In the genomic region with DNA sequence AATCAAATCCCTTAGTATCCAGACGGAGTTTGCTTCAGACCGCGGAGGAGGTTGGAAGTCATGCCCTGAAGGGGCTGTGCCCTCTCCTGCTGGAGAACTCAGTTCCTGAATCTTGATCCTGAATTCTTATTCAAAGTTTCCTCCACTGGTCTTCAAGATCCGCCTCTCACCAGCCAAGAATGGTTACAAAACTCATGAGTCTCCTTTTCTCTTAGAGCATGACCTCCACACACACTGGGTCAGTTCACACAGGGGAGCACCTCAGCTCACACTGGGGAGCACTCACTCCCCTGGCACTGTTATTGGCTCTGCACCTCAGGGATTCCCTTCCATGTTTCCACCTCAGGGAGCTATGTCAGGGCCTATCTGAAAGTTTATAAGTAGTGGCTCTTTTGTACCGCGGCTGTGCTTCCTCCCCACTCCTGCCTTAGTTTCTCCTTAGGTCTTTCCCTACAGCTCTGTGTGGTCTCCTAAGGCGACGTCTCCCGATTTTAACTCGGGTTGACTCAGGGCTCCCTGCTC, we compare ENCODE assay signal across 8 mouse cellular contexts. TPM values are rescaled to one million over a fixed set of nuclear protein-coding genes. Genes with fewer than 3 reads are reported as not detected.
DNase-seq lines count a peak whose midpoint lies in the region; ATAC-seq and TF ChIP-seq lines count a peak whose summit lies in the region.

No protein-coding gene starts in this region.

- DNase-seq in spleen, adult 2 months (ENCODE audit: low read depth in 1 of 2, low spot score in 2 of 2), result no peak
- DNase-seq in spleen, postnatal 14 days (ENCODE audit: low spot score in 2 of 2), result no peak
- DNase-seq in urinary bladder, adult 18-20 months (ENCODE audit: low spot score in 2 of 2), result no peak
- no peak for DNase-seq in layer of hippocampus, postnatal 10 days (ENCODE audit: low spot score in 2 of 2)
- DNase-seq in embryo, embryonic 11 days, result no peak

- H3K4me2 ChIP-seq in forebrain, embryonic 15.5 days (replicated peaks), result peak overlapping the region; percentile 76
- peak overlapping the region; percentile 91 for H3K4me2 ChIP-seq in liver, embryonic 12.5 days
- H3K4me2 ChIP-seq in stomach, embryonic 16.5 days (ENCODE audit: low read depth, low read length), result peak overlapping the region; percentile 90

- H3K36me3 ChIP-seq in spleen, adult 2 months (ENCODE audit: control insufficient read depth, insufficient read depth, low read length), result no peaks in the 10 kb centered on the region
- H3K36me3 ChIP-seq in forebrain, embryonic 15.5 days, result no peaks in the 10 kb centered on the region
- H3K36me3 ChIP-seq in liver, embryonic 12.5 days, result no peaks in the 10 kb centered on the region; the same call in 1 of the 2 replicates
- no peaks in the 10 kb centered on the region for H3K36me3 ChIP-seq in stomach, embryonic 16.5 days (ENCODE audit: control insufficient read depth, insufficient read depth, low read length)

- peaks cover 3% of the 10 kb centered on the region; the same call in 1 of the 2 replicates for H3K4me1 ChIP-seq in spleen, adult 2 months (ENCODE audit: control insufficient read depth, insufficient read depth, insufficient read length)
- H3K4me1 ChIP-seq in forebrain, embryonic 15.5 days, result peaks cover 59% of the 10 kb centered on the region
- peaks cover 79% of the 10 kb centered on the region for H3K4me1 ChIP-seq in liver, embryonic 12.5 days
- peaks cover 42% of the 10 kb centered on the region for H3K4me1 ChIP-seq in stomach, embryonic 16.5 days (ENCODE audit: control insufficient read depth, insufficient read depth, low read length)

- 0 out of 2 replicates have a peak overlapping the region, but pooled peaks have one; percentile 99 for H3K27ac ChIP-seq in spleen, adult 2 months (ENCODE audit: insufficient read depth, low read length)
- peak overlapping the region; percentile 97 for H3K27ac ChIP-seq in forebrain, embryonic 15.5 days (replicated peaks)
- peak overlapping the region; percentile 78; the same call in 1 of the 2 replicates for H3K27ac ChIP-seq in liver, embryonic 12.5 days
- H3K27ac ChIP-seq in stomach, embryonic 16.5 days (ENCODE audit: low read length), result peak overlapping the region; percentile 99

- no peaks in the 10 kb centered on the region for H3K27me3 ChIP-seq in spleen, adult 2 months (ENCODE audit: control insufficient read depth, insufficient read depth, low read length)
- H3K27me3 ChIP-seq in forebrain, embryonic 15.5 days, result no peaks in the 10 kb centered on the region
- peaks cover 70% of the 10 kb centered on the region for H3K27me3 ChIP-seq in liver, embryonic 12.5 days (replicated peaks)
- H3K27me3 ChIP-seq in stomach, embryonic 16.5 days (ENCODE audit: control insufficient read depth, insufficient read depth, low read length), result no peaks in the 10 kb centered on the region

- peak overlapping the region; percentile 89 for H3K9ac ChIP-seq in forebrain, embryonic 15.5 days (replicated peaks)
- peak overlapping the region; percentile 66; the same call in 1 of the 2 replicates for H3K9ac ChIP-seq in liver, embryonic 12.5 days
- H3K9ac ChIP-seq in stomach, embryonic 16.5 days (ENCODE audit: low read length), result peak overlapping the region; percentile 85

- WGBS in spleen, adult 2 months, result 51% methylated on average over 10 of the region's 10 CpGs
- WGBS in forebrain, embryonic 15.5 days, result 29% methylated on average over 10 of the region's 10 CpGs
- WGBS in liver, embryonic 12.5 days (ENCODE audit: insufficient replicate concordance), result 36% methylated on average over 10 of the region's 10 CpGs
- WGBS in stomach, embryonic 16.5 days, result 34% methylated on average over 10 of the region's 10 CpGs

- no peak for TF ChIP-seq POLR2A in spleen, adult 2 months (IDR thresholded peaks at IDR 0.05; ENCODE audit: low read depth, low read length)

- H3K9me3 ChIP-seq in forebrain, embryonic 15.5 days, result no peaks in the 10 kb centered on the region
- no peaks in the 10 kb centered on the region for H3K9me3 ChIP-seq in liver, embryonic 12.5 days (replicated peaks)
- H3K9me3 ChIP-seq in stomach, embryonic 16.5 days (replicated peaks; ENCODE audit: control insufficient read depth, low read length), result no peaks in the 10 kb centered on the region

- TF ChIP-seq CTCF in spleen, adult 2 months (IDR thresholded peaks at IDR 0.05; ENCODE audit: extremely low read depth, insufficient read depth, insufficient read length, insufficient replicate concordance), result no peak

- ATAC-seq in forebrain, embryonic 15.5 days (replicated peaks), result no peak
- ATAC-seq in liver, embryonic 12.5 days, result no peak
- no peak for ATAC-seq in stomach, embryonic 16.5 days (ENCODE audit: insufficient read depth, low FRiP score)

- H3K4me3 ChIP-seq in spleen, adult 2 months (ENCODE audit: extremely low read depth, insufficient read depth, insufficient read length), result no peak overlapping the region
- H3K4me3 ChIP-seq in forebrain, embryonic 15.5 days, result peak overlapping the region; percentile 64
- H3K4me3 ChIP-seq in liver, embryonic 12.5 days, result peak overlapping the region; percentile 61
- H3K4me3 ChIP-seq in stomach, embryonic 16.5 days (replicated peaks; ENCODE audit: low read length), result peak overlapping the region; percentile 74

RNA-seq across cellular contexts. Expression of a gene that starts 0.5 kb away (rescaled TPM):
- 144 and 155 TPM in 2 replicates for polyA plus RNA-seq in spleen, adult 2 months (2012; rRNA removed)
- polyA plus RNA-seq in forebrain, embryonic 15.5 days (2015; fragmentation: Nextera tagmentation; extraction: Ambion mirVana), result 20.8 and 21.9 TPM in 2 replicates
- polyA plus RNA-seq in liver, embryonic 12.5 days (2016; fragmentation: Nextera tagmentation; extraction: Ambion mirVana), result 11.9 and 12.6 TPM in 2 replicates
- polyA plus RNA-seq in stomach, embryonic 16.5 days (2015; fragmentation: Nextera tagmentation; extraction: Ambion mirVana), result 20.1 and 20.2 TPM in 2 replicates
- total RNA-seq in layer of hippocampus, postnatal 10 days (2021), result 10 to 100 TPM; 15.6 to 16.3 TPM

RNA-seq across cellular contexts. Expression of a gene that starts 3.8 kb away (rescaled TPM):
- 58.5 and 84.2 TPM in 2 replicates for polyA plus RNA-seq in spleen, adult 2 months (2012; rRNA removed)
- 24.5 and 28.3 TPM in 2 replicates for polyA plus RNA-seq in forebrain, embryonic 15.5 days (2015; fragmentation: Nextera tagmentation; extraction: Ambion mirVana)
- polyA plus RNA-seq in liver, embryonic 12.5 days (2016; fragmentation: Nextera tagmentation; extraction: Ambion mirVana), result 29.5 and 29.8 TPM in 2 replicates
- polyA plus RNA-seq in stomach, embryonic 16.5 days (2015; fragmentation: Nextera tagmentation; extraction: Ambion mirVana), result 48.9 and 51.5 TPM in 2 replicates
- total RNA-seq in layer of hippocampus, postnatal 10 days (2021), result 1 to 10 TPM; 5.2 to 5.7 TPM

RNA-seq across cellular contexts. Expression of a gene that starts 14.7 kb away (rescaled TPM):
- 79.1 and 85.7 TPM in 2 replicates for polyA plus RNA-seq in spleen, adult 2 months (2012; rRNA removed)
- polyA plus RNA-seq in forebrain, embryonic 15.5 days (2015; fragmentation: Nextera tagmentation; extraction: Ambion mirVana), result 36.3 and 38.0 TPM in 2 replicates
- polyA plus RNA-seq in liver, embryonic 12.5 days (2016; fragmentation: Nextera tagmentation; extraction: Ambion mirVana), result 50.7 and 52.8 TPM in 2 replicates
- polyA plus RNA-seq in stomach, embryonic 16.5 days (2015; fragmentation: Nextera tagmentation; extraction: Ambion mirVana), result 33.8 and 44.1 TPM in 2 replicates
- 10 to 100 TPM; 26.1 to 36.5 TPM for total RNA-seq in layer of hippocampus, postnatal 10 days (2021)

RNA-seq across cellular contexts. Expression of a gene that starts 23.6 kb away (rescaled TPM):
- polyA plus RNA-seq in spleen, adult 2 months (2012; rRNA removed), result 10.8 and 11.6 TPM in 2 replicates
- polyA plus RNA-seq in forebrain, embryonic 15.5 days (2015; fragmentation: Nextera tagmentation; extraction: Ambion mirVana), result 11.7 TPM in 2 replicates
- polyA plus RNA-seq in liver, embryonic 12.5 days (2016; fragmentation: Nextera tagmentation; extraction: Ambion mirVana), result 14.2 and 15.0 TPM in 2 replicates
- polyA plus RNA-seq in stomach, embryonic 16.5 days (2015; fragmentation: Nextera tagmentation; extraction: Ambion mirVana), result 11.7 and 16.2 TPM in 2 replicates
- total RNA-seq in layer of hippocampus, postnatal 10 days (2021), result 10 to 100 TPM; 15.8 to 16.2 TPM

RNA-seq across cellular contexts. Expression of a gene that starts 26.8 kb away (rescaled TPM):
- polyA plus RNA-seq in spleen, adult 2 months (2012; rRNA removed), result 305 and 404 TPM in 2 replicates
- 1,924 and 1,932 TPM in 2 replicates for polyA plus RNA-seq in forebrain, embryonic 15.5 days (2015; fragmentation: Nextera tagmentation; extraction: Ambion mirVana)
- 577 and 600 TPM in 2 replicates for polyA plus RNA-seq in liver, embryonic 12.5 days (2016; fragmentation: Nextera tagmentation; extraction: Ambion mirVana)
- 649 and 665 TPM in 2 replicates for polyA plus RNA-seq in stomach, embryonic 16.5 days (2015; fragmentation: Nextera tagmentation; extraction: Ambion mirVana)
- total RNA-seq in layer of hippocampus, postnatal 10 days (2021), result 1,000 to 10,000 TPM; 1,119 to 1,208 TPM
